Mouse (Mus musculus): Measurements from ENCODE around the gene Dnm1l. TPM values are rescaled to one million over a fixed set of nuclear protein-coding genes. Genes with fewer than 3 reads are reported as not detected.
A peak's percentile ranks its signal among the peaks of the same experiment; 100 is the strongest.
"Not testable (repeated sequence)": the region's sequence is repeated elsewhere in the genome, so short reads cannot be mapped to it uniquely, and the experiment has no call there.

The Dnm1l gene
- polyA plus RNA-seq (2015; fragmentation: Nextera tagmentation; extraction: Ambion mirVana) = 28.6 and 29.4 TPM in 2 replicates

GRCm38 (mm10) chr16:16358481-16359100 lies at the start of gene Dnm1l:
Dnm1l (minus strand) TSS chr16:16358959.
- TF ChIP-seq EP300 (IDR thresholded peaks at IDR 0.05) = no peak
- peak; percentile 64 for TF ChIP-seq CTCF (IDR thresholded peaks at IDR 0.05)
- DNase-seq (ENCODE audit: low spot score) = peak; percentile 96
- Histone ChIP-seq H3K27me3 (replicated peaks; ENCODE audit: insufficient read depth, low read length) (no peaks in the 10 kb centered on the region), H3K4me3 (ENCODE audit: low read depth, low read length) (peak within 1 kb of the TSS; percentile 88), H3K9me3 (ENCODE audit: low read length) (no peaks in the 10 kb centered on the region), H3K9ac (replicated peaks; ENCODE audit: low read depth) (peak within 1 kb of the TSS; percentile 75), H3K4me2 (replicated peaks; ENCODE audit: low read depth, low read length) (peak within 1 kb of the TSS; percentile 66), H3K4me1 (ENCODE audit: insufficient read depth, low read depth, low read length) (no peaks in the 10 kb centered on the region; the same call in 1 of the 2 replicates), H3K36me3 (ENCODE audit: insufficient read depth, low read length) (no peaks in the 10 kb centered on the region), H3K27ac (ENCODE audit: low read length) (peak within 1 kb of the TSS; percentile 89)
- 1% methylated on average over 51 of the region's 55 CpGs for WGBS
- peak; percentile 99 for ATAC-seq

GRCm38 (mm10) chr16:16367217-16367616 lies 8.5 kb upstream of the Dnm1l start:
- WGBS = 45% methylated on average over 8 of the region's 9 CpGs
- not testable (repeated sequence) for ATAC-seq; DNase-seq (ENCODE audit: low spot score); H3K4me1 ChIP-seq (ENCODE audit: insufficient read depth, low read depth, low read length); H3K4me3 ChIP-seq (ENCODE audit: low read depth, low read length); H3K27me3 ChIP-seq (replicated peaks; ENCODE audit: insufficient read depth, low read length); H3K36me3 ChIP-seq (ENCODE audit: insufficient read depth, low read length); H3K27ac ChIP-seq (ENCODE audit: low read length); H3K9me3 ChIP-seq (ENCODE audit: low read length); H3K4me2 ChIP-seq (replicated peaks; ENCODE audit: low read depth, low read length); H3K9ac ChIP-seq (replicated peaks; ENCODE audit: low read depth)

- ATAC-seq = peak; percentile 4; the same call in 1 of the 2 replicates
- not testable (repeated sequence) for H3K9me3 ChIP-seq (ENCODE audit: low read length); DNase-seq (ENCODE audit: low spot score); H3K4me1 ChIP-seq (ENCODE audit: insufficient read depth, low read depth, low read length); H3K27me3 ChIP-seq (replicated peaks; ENCODE audit: insufficient read depth, low read length); H3K27ac ChIP-seq (ENCODE audit: low read length); H3K36me3 ChIP-seq (ENCODE audit: insufficient read depth, low read length); H3K9ac ChIP-seq (replicated peaks; ENCODE audit: low read depth)
- Histone ChIP-seq H3K4me2 (replicated peaks; ENCODE audit: low read depth, low read length) (peak overlapping the region; percentile 66), H3K4me3 (ENCODE audit: low read depth, low read length) (peak overlapping the region; percentile 88)
- WGBS = 51% methylated on average over 9 of the region's 9 CpGs
Measured at GRCm38 (mm10) chr16:16359101-16359482, 333 bp upstream of the Dnm1l start.

- DNase-seq (ENCODE audit: low spot score) = peak; percentile 20
- Histone ChIP-seq H3K27me3 (replicated peaks; ENCODE audit: insufficient read depth, low read length) (no peaks in the 10 kb centered on the region), H3K4me2 (replicated peaks; ENCODE audit: low read depth, low read length) (peak overlapping the region; percentile 66), H3K9ac (replicated peaks; ENCODE audit: low read depth) (peak overlapping the region; percentile 75), H3K9me3 (ENCODE audit: low read length) (no peaks in the 10 kb centered on the region; the same call in 1 of the 2 replicates), H3K27ac (ENCODE audit: low read length) (peak overlapping the region; percentile 89), H3K36me3 (ENCODE audit: insufficient read depth, low read length) (no peaks in the 10 kb centered on the region), H3K4me1 (ENCODE audit: insufficient read depth, low read depth, low read length) (no peaks in the 10 kb centered on the region; the same call in 1 of the 2 replicates), H3K4me3 (ENCODE audit: low read depth, low read length) (peak overlapping the region; percentile 88)
- peak; percentile 48 for TF ChIP-seq CTCF (IDR thresholded peaks at IDR 0.05)
- no peak for TF ChIP-seq EP300 (IDR thresholded peaks at IDR 0.05)
- ATAC-seq = no peak
- 6% methylated on average over 6 of the region's 6 CpGs for WGBS
Measured at GRCm38 (mm10) chr16:16357908-16358307, 851 bp downstream of the Dnm1l start.

GRCm38 (mm10) chr16:16346420-16346819 lies 12.3 kb downstream of the Dnm1l start:
- no peak for TF ChIP-seq EP300 (IDR thresholded peaks at IDR 0.05)
- TF ChIP-seq CTCF (IDR thresholded peaks at IDR 0.05) = no peak
- Histone ChIP-seq H3K4me1 (ENCODE audit: insufficient read depth, low read depth, low read length) (no peaks in the 10 kb centered on the region), H3K4me2 (replicated peaks; ENCODE audit: low read depth, low read length) (no peak overlapping the region), H3K9ac (replicated peaks; ENCODE audit: low read depth) (no peak overlapping the region), H3K36me3 (ENCODE audit: insufficient read depth, low read length) (no peaks in the 10 kb centered on the region), H3K4me3 (ENCODE audit: low read depth, low read length) (no peak overlapping the region), H3K27ac (ENCODE audit: low read length) (no peak overlapping the region), H3K9me3 (ENCODE audit: low read length) (no peaks in the 10 kb centered on the region), H3K27me3 (replicated peaks; ENCODE audit: insufficient read depth, low read length) (no peaks in the 10 kb centered on the region)
- no peak for ATAC-seq
- WGBS = 89% methylated on average over 5 of the region's 5 CpGs
- no peak for DNase-seq (ENCODE audit: low spot score)

GRCm38 (mm10) chr16:16325775-16326336 lies 32.9 kb downstream of the Dnm1l start:
- Histone ChIP-seq H3K4me2 (replicated peaks; ENCODE audit: low read depth, low read length) (no peak overlapping the region), H3K36me3 (ENCODE audit: insufficient read depth, low read length) (peaks cover 21% of the 10 kb centered on the region; the same call in 1 of the 2 replicates), H3K9ac (replicated peaks; ENCODE audit: low read depth) (no peak overlapping the region), H3K27me3 (replicated peaks; ENCODE audit: insufficient read depth, low read length) (no peaks in the 10 kb centered on the region), H3K4me3 (ENCODE audit: low read depth, low read length) (no peak overlapping the region), H3K4me1 (ENCODE audit: insufficient read depth, low read depth, low read length) (no peaks in the 10 kb centered on the region), H3K9me3 (ENCODE audit: low read length) (no peaks in the 10 kb centered on the region), H3K27ac (ENCODE audit: low read length) (no peak overlapping the region)
- TF ChIP-seq EP300 (IDR thresholded peaks at IDR 0.05) (no peak), CTCF (IDR thresholded peaks at IDR 0.05) (no peak)
- DNase-seq (ENCODE audit: low spot score) (no peak), ATAC-seq (no peak)
- WGBS = 74% methylated on average over 5 of the region's 5 CpGs
